Mouse (Mus musculus): ENCODE measurements around the gene Olfr850.

The Olfr850 gene

GRCm38 (mm10) chr9:19478148-19478547, at the start of gene Olfr850:
Olfr850 (minus strand) TSS chr9:19478248.
- DNase-seq (ENCODE audit: low read depth), result no peak

- DNase-seq (ENCODE audit: low read depth), result no peak
Observed at GRCm38 (mm10) chr9:19492995-19493394, 14.9 kb upstream of the Olfr850 start, which contains the start of gene Olfr851. Olfr851 (plus strand) TSS chr9:19493295.

GRCm38 (mm10) chr9:19439966-19440365, 38.1 kb downstream of the Olfr850 start, which contains the start of gene Olfr849:
Olfr849 (plus strand) TSS chr9:19440266.
- DNase-seq (ENCODE audit: low read depth), result no peak
